Mouse (Mus musculus) adrenal gland (tissue): Measurements from ENCODE around the gene Arl15.

Experiments
- intact Hi-C: fragments of 180-260 bp; cut with DNase I; formaldehyde crosslinking; loops from one replicate; pipeline ENCODE4 v1.15.1; 2025

Arl15 gene

GRCm38 (mm10) chr13:114189441-114189840, 395.1 kb downstream of the Arl15 start:
- intact Hi-C loops, result no loop called here

GRCm38 (mm10) chr13:114190898-114191297, 396.6 kb downstream of the Arl15 start:
- intact Hi-C loops, result no loop called here

GRCm38 (mm10) chr13:114198252-114198799, 404.0 kb downstream of the Arl15 start:
- intact Hi-C loops, result no loop called here

- intact Hi-C loops, result no loop called here
These were observed 405.4 kb downstream of the Arl15 start for GRCm38 (mm10) chr13:114199746-114200145.

GRCm38 (mm10) chr13:114200545-114200944, 406.2 kb downstream of the Arl15 start:
- intact Hi-C loops, result no loop called here

GRCm38 (mm10) chr13:114202806-114203570, 408.7 kb downstream of the Arl15 start:
- intact Hi-C loops, result no loop called here
